Mouse (Mus musculus) embryonic fibroblast, embryonic 13.5 days (primary cell): ENCODE results near the gene Itgb7. TPM values are rescaled to one million over a fixed set of nuclear protein-coding genes. Genes with fewer than 3 reads are reported as not detected.

Experiments used
- H3K27ac ChIP-seq: 2 replicates; pipeline ENCODE4 v1.5.1; 2012; ENCODE audit warnings: low read length, control low read depth, inconsistent platforms; ENCODE audit not compliant: insufficient read depth
- H3K4me1 ChIP-seq: 2 replicates; pipeline ENCODE4 v1.6.1; 2011; ENCODE audit warnings: low read length; ENCODE audit not compliant: control insufficient read depth, insufficient read depth
- H3K4me3 ChIP-seq: 2 replicates; pipeline ENCODE4 v1.5.1; 2011; ENCODE audit warnings: mild to moderate bottlenecking, control low read depth, low read length; ENCODE audit not compliant: insufficient read depth
- CTCF ChIP-seq: IDR thresholded peaks from 2 replicates; pipeline ENCODE4 v1.5.1; 2011; ENCODE audit warnings: mild to moderate bottlenecking, control low read depth, low read length, moderate library complexity, borderline replicate concordance; ENCODE audit not compliant: insufficient read depth
- POLR2A ChIP-seq: IDR thresholded peaks from 2 replicates; pipeline ENCODE4 v1.6.1; 2011; ENCODE audit warnings: low read depth, mild to moderate bottlenecking, control low read depth, low read length, moderate library complexity
- polyA plus RNA-seq: library from polyadenylated mRNA; stranded (reverse); fragments of >200 nt; gene quantifications from 2 replicates; pipeline ENCODE4 v1.2.4, GENCODE M21; 2011; ENCODE audit warnings: low read depth; ENCODE audit not compliant: missing spikeins, insufficient read length

Gene Itgb7
- polyA plus RNA-seq, 1 experiment: 0.51 TPM

- TF ChIP-seq CTCF (no peak), POLR2A (no peak)
- peaks cover 5% of the 10 kb centered on the region; the same call in 1 of the 2 replicates for H3K4me1 ChIP-seq
- H3K27ac ChIP-seq: no peak overlapping the region
- no peak overlapping the region for H3K4me3 ChIP-seq
These were observed 37.3 kb downstream of the Itgb7 start for GRCm38 (mm10) chr15:102194439-102194838.

DNA sequence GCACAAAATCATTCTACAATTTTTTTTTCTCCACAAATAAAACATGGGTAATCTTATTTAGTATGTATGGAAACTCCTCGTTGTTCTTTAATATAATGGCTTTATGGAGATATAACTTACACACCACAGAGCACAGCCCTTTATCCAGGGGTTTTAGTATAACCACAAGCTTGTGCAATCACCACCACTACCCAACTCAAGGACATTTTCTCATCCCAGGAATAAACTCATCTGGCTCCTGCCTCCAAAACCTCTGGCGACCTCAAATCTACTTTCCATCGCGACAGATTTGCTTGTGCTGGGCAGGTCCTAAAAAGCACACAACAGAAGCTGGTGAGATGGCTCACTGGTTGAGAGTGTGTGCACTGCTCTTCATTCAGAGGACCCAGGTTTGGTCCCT is 38.1 kb downstream of the Itgb7 start:
- Histone ChIP-seq H3K4me1 (peaks cover 5% of the 10 kb centered on the region; the same call in 1 of the 2 replicates), H3K4me3 (no peak overlapping the region), H3K27ac (no peak overlapping the region)
- TF ChIP-seq POLR2A (no peak), CTCF (no peak)

- Histone ChIP-seq H3K4me1 (peaks cover 5% of the 10 kb centered on the region; the same call in 1 of the 2 replicates), H3K4me3 (no peak overlapping the region), H3K27ac (no peak overlapping the region)
- TF ChIP-seq POLR2A (no peak), CTCF (no peak)
These were observed 38.8 kb downstream of the Itgb7 start for GRCm38 (mm10) chr15:102192820-102193386.

- Histone ChIP-seq H3K27ac (no peak overlapping the region), H3K4me1 (peaks cover 5% of the 10 kb centered on the region; the same call in 1 of the 2 replicates), H3K4me3 (no peak overlapping the region)
- TF ChIP-seq CTCF (no peak), POLR2A (no peak)
These were observed 39.4 kb downstream of the Itgb7 start for GRCm38 (mm10) chr15:102192271-102192812.

DNA sequence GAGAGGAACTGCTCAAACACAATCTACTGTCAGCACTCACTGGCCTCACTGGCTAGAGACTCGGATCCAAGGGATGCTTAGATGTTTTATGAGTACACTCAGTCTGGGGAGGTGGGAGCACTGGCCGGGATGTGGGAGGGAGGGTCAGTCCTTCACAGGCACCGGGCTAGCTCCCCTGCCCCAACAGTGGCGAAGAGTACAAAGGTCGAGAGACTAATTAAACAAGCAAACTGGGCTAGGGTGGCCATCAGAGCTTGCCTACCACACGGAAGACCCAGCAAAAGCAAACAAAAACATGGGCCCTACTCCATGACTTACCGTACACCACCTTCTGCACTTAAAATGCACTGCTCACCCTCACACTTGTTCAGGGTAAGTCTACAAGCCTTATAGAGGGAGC is 40.0 kb downstream of the Itgb7 start:
- Histone ChIP-seq H3K4me3 (no peak overlapping the region), H3K4me1 (peaks cover 5% of the 10 kb centered on the region; the same call in 1 of the 2 replicates), H3K27ac (no peak overlapping the region)
- TF ChIP-seq POLR2A (no peak), CTCF (no peak)

DNA sequence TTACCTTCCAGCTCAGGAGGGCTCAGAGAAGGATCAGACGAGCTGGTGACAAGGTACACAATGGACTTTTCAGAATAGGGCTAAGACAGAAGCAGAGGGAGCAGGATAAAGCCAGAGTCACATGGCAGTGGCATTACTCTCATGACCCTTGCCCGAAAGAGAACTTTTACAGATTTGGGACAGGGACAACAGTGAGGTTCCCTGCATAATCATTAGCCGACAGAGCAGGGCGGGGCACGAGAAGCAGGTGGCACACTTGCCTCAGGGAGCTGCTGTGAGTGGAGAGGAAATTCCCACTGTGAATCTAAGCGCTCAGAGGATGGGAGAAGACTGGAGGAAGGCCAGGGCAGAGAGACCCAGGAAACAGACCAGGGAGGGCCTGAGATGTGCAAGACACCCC is 42.9 kb downstream of the Itgb7 start:
- Histone ChIP-seq H3K4me3 (no peak overlapping the region), H3K4me1 (no peaks in the 10 kb centered on the region; the same call in 1 of the 2 replicates), H3K27ac (no peak overlapping the region)
- TF ChIP-seq POLR2A (no peak), CTCF (no peak)

GRCm38 (mm10) chr15:102188096-102188495 is 43.6 kb downstream of the Itgb7 start:
- Histone ChIP-seq H3K4me1 (no peaks in the 10 kb centered on the region; the same call in 1 of the 2 replicates), H3K4me3 (no peak overlapping the region), H3K27ac (no peak overlapping the region)
- no peak for TF ChIP-seq POLR2A
- no peak for TF ChIP-seq CTCF

DNA sequence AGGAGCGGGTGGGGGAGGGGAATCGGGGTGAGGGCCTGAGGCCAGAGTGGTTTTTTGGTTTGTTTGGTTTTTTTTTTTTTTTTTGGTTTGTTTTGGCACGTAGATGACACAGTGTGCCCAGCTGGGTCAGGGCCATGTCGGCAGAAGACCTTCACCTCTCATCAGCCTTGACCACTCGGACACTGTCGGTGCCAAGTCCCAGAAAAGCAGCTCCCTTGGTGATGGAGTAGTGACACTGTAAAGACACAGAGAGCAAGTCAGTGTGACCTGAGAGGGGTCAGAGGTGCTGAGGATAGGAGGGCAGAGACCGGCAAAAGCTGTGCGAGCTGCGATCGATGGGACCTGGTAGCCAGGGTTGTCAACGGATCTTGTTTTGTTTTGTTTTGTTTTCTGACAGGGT is 45.5 kb downstream of the Itgb7 start:
- no peak for TF ChIP-seq CTCF
- no peak for TF ChIP-seq POLR2A
- no peaks in the 10 kb centered on the region for H3K4me1 ChIP-seq
- no peak overlapping the region for H3K27ac ChIP-seq
- no peak overlapping the region for H3K4me3 ChIP-seq

DNA sequence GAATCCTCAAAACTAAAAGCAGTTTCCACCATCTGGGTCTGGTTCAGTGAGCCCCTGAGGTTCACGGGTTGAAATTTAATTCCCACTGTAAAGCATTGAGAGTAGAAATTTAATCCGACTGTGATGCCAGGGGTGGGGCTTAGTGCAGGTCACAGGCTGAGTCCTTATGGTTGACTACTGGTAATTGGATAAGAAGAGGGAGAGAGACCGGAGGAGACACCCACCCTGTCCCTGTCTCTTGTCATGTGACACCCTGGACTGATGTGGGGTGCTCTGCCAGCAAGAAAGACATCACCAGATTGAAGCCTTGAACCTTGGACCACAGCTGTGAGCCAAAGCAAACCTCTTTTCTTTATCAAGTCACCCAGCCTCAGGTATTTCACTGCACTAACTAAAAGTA is 48.7 kb downstream of the Itgb7 start:
- Histone ChIP-seq H3K4me1 (no peaks in the 10 kb centered on the region), H3K27ac (no peak overlapping the region)

GRCm38 (mm10) chr15:102179924-102180323 is 51.8 kb downstream of the Itgb7 start:
- Histone ChIP-seq H3K4me1 (no peaks in the 10 kb centered on the region), H3K4me3 (no peak overlapping the region), H3K27ac (no peak overlapping the region)
- no peak for TF ChIP-seq POLR2A
- TF ChIP-seq CTCF: no peak

More for the DNA sequence above, 48.7 kb downstream of the Itgb7 start:
- no peak overlapping the region for H3K4me3 ChIP-seq
- TF ChIP-seq CTCF: no peak
- TF ChIP-seq POLR2A: no peak
